Mouse (Mus musculus) bone marrow macrophage, adult 2 months (primary cell): Measurements from ENCODE around the gene Mpp3. TPM values are rescaled to one million over a fixed set of nuclear protein-coding genes. Genes with fewer than 3 reads are reported as not detected.

Experiments used
- H3K27ac ChIP-seq: 2 replicates; pipeline ENCODE4 v1.5.1; 2012; ENCODE audit warnings: low read depth, low read length; ENCODE audit not compliant: insufficient read depth
- H3K4me1 ChIP-seq: 2 replicates; pipeline ENCODE4 v1.6.1; 2012; ENCODE audit warnings: low read length; ENCODE audit not compliant: control insufficient read depth, insufficient read depth
- H3K4me3 ChIP-seq: 2 replicates; pipeline ENCODE4 v1.5.1; 2012; ENCODE audit warnings: mild to moderate bottlenecking, low read length, moderate library complexity; ENCODE audit not compliant: insufficient read depth
- CTCF ChIP-seq: IDR thresholded peaks from 2 replicates; pipeline ENCODE4 v1.5.1; 2012; ENCODE audit warnings: low read depth, mild to moderate bottlenecking, low read length, moderate library complexity
- POLR2A ChIP-seq: IDR thresholded peaks from 2 replicates; pipeline ENCODE4 v1.6.1; 2012; ENCODE audit warnings: mild to moderate bottlenecking, low read depth, low read length, borderline replicate concordance
- polyA plus RNA-seq: library from polyadenylated mRNA; stranded (reverse); fragments of >200 nt; gene quantifications from 2 replicates; pipeline ENCODE4 v1.2.4, GENCODE M21; 2012; ENCODE audit not compliant: missing spikeins, insufficient read depth, insufficient read length

Gene Mpp3
- polyA plus RNA-seq, 1 experiment = not detected

DNA sequence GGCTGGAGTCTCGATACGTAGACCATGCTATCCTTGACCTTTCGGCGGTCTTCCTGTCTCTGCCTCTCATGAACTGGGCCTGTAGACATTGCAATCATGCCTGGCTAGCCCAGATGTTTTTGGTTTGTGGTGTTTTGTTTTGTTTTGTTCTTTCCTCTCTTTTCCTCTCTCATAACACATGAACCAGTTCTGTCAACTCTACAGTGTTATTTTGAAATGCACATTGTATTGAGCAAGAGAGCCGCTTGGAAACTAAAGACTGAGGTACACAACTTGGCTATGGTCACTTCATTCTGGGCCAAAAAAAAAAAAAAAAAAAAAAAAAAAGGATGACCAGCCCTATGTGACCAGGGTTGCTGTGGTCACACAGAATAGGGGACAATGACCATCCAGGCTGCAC is 55.6 kb downstream of the Mpp3 start:
- H3K4me3 ChIP-seq = no peak overlapping the region
- H3K4me1 ChIP-seq = peaks cover 36% of the 10 kb centered on the region
- peak overlapping the region; percentile 99 for H3K27ac ChIP-seq
- TF ChIP-seq CTCF (no peak), POLR2A (no peak)

DNA sequence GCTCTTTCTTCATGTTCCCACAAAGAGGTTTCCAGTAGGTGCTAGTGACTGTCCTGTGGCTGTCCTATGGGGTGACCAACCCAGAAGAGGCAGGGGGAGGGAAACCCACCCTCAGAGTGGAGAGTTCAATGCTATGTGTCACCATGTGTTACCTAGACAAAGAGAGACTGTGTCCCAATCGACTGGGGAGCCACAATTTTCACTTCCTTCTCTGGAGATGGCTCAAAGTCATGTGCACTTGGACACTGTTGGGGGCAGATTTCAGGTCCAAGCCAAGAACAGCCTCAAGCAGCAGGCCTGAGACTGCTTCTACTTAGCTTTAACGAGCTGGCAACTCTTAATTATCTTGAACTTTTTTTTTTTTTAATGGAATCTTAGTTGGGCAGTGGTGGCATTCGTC is 56.2 kb downstream of the Mpp3 start:
- Histone ChIP-seq H3K4me3 (no peak overlapping the region), H3K4me1 (peaks cover 35% of the 10 kb centered on the region), H3K27ac (peak overlapping the region; percentile 99)
- TF ChIP-seq CTCF = no peak
- no peak for TF ChIP-seq POLR2A

DNA sequence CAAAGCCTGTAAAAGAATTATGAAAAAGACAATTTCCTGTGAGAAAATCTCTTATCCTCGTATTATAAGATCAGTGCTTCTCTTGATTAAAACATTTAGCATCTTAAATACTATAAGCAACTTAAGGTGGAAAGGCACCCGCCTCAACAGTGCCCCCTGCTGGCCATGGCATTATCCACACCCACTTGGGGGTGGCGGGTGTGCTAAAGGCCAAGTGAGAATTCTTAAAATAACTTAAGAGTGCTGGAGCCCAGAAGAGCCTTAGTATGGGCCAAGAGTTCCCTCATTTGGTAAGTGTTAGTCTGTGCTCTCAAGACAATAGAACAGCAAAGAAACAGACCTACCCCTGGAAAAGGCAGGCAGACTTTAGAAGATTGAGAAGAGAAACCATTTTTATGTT is 56.9 kb downstream of the Mpp3 start:
- peaks cover 35% of the 10 kb centered on the region for H3K4me1 ChIP-seq
- peak; percentile 99 for TF ChIP-seq CTCF
- TF ChIP-seq POLR2A = no peak
- peak overlapping the region; percentile 99 for H3K27ac ChIP-seq
- H3K4me3 ChIP-seq = no peak overlapping the region

DNA sequence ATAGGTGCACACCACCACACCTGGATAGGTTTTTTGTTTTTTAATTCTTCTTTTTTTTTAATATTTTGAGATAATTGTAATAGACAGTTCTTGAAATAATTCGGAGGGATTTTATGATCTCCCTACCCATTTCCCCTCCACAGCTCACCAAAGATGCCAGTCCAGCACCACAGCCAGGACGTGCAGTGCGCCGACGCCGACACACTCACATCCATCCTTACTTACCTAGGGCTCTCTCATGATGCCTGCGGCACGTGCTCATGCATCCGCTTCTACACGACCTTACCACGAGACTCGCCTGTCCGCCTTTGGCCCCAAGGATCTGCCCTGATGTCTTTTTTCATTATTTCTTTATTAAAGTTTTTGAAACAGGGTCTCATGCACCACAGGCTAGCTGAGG is 58.4 kb downstream of the Mpp3 start:
- no peak for TF ChIP-seq POLR2A
- no peak for TF ChIP-seq CTCF
- peaks cover 45% of the 10 kb centered on the region for H3K4me1 ChIP-seq
- H3K27ac ChIP-seq = no peak overlapping the region
- no peak overlapping the region for H3K4me3 ChIP-seq

DNA sequence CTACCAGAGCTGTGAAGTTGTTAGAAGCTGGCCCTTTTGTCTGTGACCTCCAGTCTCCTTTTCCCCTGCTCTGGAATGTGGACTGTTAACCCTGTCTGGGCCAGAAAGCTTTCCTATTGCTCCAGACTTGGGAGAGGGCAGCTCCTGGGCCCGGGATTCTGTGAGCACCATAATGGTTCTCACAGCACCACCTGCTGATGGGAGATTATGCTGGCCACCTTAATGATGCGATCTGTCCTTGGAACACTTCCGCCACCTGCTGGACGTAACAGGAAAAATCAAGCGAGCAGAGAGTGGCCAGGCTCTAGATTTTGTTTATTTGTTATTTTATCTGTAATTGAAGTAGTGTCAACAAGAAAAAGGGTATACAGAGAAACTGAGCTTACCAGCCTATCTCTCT is 59.5 kb downstream of the Mpp3 start:
- Histone ChIP-seq H3K4me1 (peaks cover 36% of the 10 kb centered on the region), H3K4me3 (no peak overlapping the region), H3K27ac (no peak overlapping the region)
- peak; percentile 99 for TF ChIP-seq CTCF
- TF ChIP-seq POLR2A = no peak

DNA sequence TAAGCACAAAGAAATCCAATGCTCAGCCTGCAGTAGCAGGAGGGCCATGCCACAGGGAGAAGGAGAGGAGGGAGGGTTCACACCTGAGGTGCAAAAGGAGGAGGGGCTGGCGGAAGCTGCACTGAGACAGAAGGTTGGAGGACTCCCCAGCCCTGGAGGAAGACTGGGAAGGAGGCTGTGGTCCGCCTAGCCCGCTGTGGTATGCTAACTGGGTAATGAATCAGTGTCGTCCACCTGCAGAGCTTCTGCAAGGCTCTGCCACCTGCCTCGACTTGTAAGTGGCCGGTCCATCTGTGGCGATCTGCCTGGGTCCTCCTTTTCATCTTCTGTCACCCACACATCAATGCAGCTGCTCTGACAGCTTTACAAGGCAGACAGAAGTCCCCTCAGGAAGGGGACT is 60.0 kb downstream of the Mpp3 start:
- no peak overlapping the region for H3K27ac ChIP-seq
- H3K4me3 ChIP-seq = no peak overlapping the region
- H3K4me1 ChIP-seq = peaks cover 32% of the 10 kb centered on the region
- TF ChIP-seq CTCF = no peak
- TF ChIP-seq POLR2A = no peak

DNA sequence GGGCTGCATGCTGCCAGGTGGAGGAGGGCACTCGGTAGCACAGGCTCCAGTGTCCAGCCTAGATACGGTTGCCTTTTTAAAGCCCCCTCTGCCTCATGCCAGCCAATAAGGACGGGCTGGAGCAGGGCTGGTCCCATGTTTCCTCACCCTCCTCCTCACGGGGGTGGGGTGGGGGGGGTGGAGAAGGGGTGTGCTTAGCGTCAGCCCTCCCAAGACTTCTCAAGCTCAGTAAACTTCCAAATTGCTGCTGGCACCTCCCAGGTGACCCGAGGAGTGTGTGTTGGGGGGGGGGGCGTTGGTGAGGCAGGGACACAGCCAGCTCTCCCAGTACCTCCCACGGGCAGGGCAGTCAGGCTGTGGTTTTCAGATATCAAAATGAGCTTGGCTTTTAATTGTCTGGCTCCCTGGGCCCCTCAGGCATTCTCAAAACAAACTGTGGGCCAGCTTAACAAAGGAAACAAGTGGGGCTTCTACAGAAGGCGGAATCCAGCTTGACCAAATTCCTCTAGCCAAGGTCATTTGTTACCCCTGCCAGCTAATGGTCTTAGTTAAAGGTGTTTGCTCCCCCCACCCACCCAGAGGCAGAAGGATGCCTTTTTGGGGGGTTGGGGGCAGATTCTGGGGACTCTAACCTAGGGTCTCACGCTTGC is 61.2 kb downstream of the Mpp3 start, which contains the start of gene Sost:
TSS of gene Sost (minus strand) at position 51 of the 650 bp plus-strand sequence.
- TF ChIP-seq CTCF = no peak
- TF ChIP-seq POLR2A = no peak
- Histone ChIP-seq H3K4me1 (peaks cover 19% of the 10 kb centered on the region), H3K4me3 (no peak within 1 kb of the TSS), H3K27ac (no peak within 1 kb of the TSS)

DNA sequence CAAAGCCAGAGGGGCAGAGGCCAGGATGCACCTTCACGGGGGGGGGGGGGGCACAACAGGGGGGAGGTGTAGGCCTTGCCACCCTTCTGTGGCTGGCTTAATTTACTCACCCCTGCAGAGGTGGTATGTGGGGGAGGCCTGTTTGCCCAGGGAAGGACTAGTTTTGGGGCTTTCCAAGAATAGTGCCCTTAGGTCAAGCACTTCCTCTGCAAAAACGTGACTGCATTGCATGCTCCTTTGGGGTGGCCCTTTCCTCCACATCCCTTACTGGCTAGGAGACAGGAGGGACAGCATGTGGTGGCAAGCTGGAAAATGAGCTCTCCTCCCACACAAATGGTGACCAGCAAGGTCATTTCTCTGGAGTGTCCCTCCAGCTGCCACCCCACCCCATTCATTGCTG is 62.7 kb downstream of the Mpp3 start:
- TF ChIP-seq CTCF = no peak
- TF ChIP-seq POLR2A = no peak
- Histone ChIP-seq H3K4me3 (no peak overlapping the region), H3K27ac (no peak overlapping the region), H3K4me1 (peaks cover 10% of the 10 kb centered on the region)

DNA sequence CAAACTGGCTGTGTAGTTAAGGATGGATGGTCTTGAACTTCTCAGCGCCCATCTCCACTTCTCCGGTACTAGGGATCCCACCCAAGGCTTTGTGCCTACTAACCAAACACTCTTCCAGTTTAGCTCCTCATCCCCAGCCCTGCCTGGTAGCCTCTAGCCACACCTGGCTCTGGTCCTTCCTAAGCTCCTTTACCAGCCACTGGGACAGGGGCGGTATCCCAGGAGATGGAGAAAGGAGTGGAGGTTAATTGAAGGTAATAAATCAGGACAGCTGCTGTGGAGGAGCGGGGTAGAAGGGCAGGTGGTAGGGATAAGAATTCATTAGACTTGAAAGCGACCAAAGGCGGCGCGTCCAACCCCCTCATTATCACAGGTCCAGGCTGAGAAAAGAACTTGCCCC is 63.6 kb downstream of the Mpp3 start:
- Histone ChIP-seq H3K4me1 (peaks cover 10% of the 10 kb centered on the region), H3K27ac (no peak overlapping the region), H3K4me3 (no peak overlapping the region)
- TF ChIP-seq CTCF (no peak), POLR2A (no peak)

DNA sequence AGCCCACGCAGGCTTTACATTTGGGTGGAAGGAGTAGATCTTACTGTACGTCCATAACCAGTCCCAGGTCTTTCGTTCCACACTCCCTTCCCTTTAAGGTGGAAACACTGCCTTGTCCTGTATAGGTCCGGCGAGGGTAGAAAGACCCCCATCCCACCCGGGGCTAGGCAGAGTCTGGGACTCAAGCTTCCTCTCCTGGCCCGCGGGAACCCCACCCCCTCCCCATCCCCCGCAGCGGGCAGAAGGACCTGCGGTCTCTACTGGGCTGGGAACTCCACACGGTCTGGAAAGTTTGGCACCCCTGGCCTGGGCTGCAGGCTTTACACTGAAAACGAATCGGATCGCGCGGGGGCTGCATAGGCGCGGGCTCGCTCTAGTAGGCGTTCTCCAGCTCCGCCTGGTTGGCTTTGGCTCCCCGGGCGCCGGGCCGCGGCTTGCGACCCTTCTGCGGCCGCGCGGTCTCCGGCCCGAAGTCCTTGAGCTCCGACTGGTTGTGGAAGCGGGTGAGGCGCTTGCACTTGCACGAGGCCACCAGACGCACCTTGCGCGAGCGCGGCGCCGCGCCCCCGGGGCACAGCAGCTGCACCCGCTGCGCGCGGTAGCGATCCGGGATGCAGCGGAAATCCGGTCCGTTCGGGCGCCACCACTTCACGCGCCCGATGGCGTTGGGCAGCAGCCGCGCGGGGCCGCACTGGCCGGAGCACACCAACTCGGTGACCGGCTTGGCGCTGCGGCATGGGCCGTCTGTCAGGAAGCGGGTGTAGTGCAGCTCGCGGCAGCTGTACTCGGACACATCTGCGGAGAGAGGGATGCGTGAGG is 64.6 kb downstream of the Mpp3 start:
- Histone ChIP-seq H3K4me3 (peak overlapping the region; percentile 54), H3K4me1 (peaks cover 10% of the 10 kb centered on the region), H3K27ac (no peak overlapping the region)
- TF ChIP-seq CTCF (no peak), POLR2A (no peak)
